Mouse (Mus musculus) heart, embryonic 15.5 days (tissue): ENCODE results near the gene Cpt2. TPM values are rescaled to one million over a fixed set of nuclear protein-coding genes. Genes with fewer than 3 reads are reported as not detected.

Experiments
- ATAC-seq: fragments of 200-750 bp; cut with Nextera tagmentation; replicated peaks from 2 replicates; pipeline ENCODE4 v1.8.0; 2017; ENCODE audit warnings: low read depth, moderate TSS enrichment; ENCODE audit not compliant: insufficient number of reproducible peaks, insufficient read depth, low FRiP score
- H3K27ac ChIP-seq: fragments of 300-500 bp; sonication (generic); 2 replicates; pipeline ENCODE4 v1.5.1; 2015; ENCODE audit warnings: mild to moderate bottlenecking, inconsistent platforms
- H3K27me3 ChIP-seq: fragments of 300-500 bp; sonication (generic); 2 replicates; pipeline ENCODE4 v1.6.1; 2015; ENCODE audit warnings: inconsistent platforms
- H3K36me3 ChIP-seq: fragments of 300-500 bp; sonication (generic); 2 replicates; pipeline ENCODE4 v1.6.1; 2015; ENCODE audit warnings: mild to moderate bottlenecking, inconsistent platforms
- H3K4me1 ChIP-seq: fragments of 300-500 bp; sonication (generic); replicated peaks from 2 replicates; pipeline ENCODE4 v1.6.1; 2015; ENCODE audit warnings: inconsistent platforms
- H3K4me2 ChIP-seq: fragments of 300-500 bp; sonication (generic); 2 replicates; pipeline ENCODE4 v1.6.1; 2015; ENCODE audit warnings: inconsistent platforms, mild to moderate bottlenecking, moderate library complexity
- H3K4me3 ChIP-seq: fragments of 300-500 bp; sonication (generic); 2 replicates; pipeline ENCODE4 v1.5.1; 2015; ENCODE audit warnings: mild to moderate bottlenecking, inconsistent platforms
- H3K9ac ChIP-seq: fragments of 300-500 bp; sonication (generic); 2 replicates; pipeline ENCODE4 v1.6.1; 2015; ENCODE audit warnings: mild to moderate bottlenecking, inconsistent platforms
- H3K9me3 ChIP-seq: fragments of 300-500 bp; sonication (generic); replicated peaks from 2 replicates; pipeline ENCODE4 v1.6.1; 2016; ENCODE audit warnings: inconsistent platforms
- WGBS: fragments of 180-500 bp; shearing (Covaris S2); methylation state at CpG from one replicate; pipeline ENCODE4 v1.1.7; 2015; ENCODE audit warnings: mixed read lengths; 5-methylcytosine and 5-hydroxymethylcytosine counted together
- polyA plus RNA-seq: library from polyadenylated mRNA; unstranded; fragments of >200 nt; fragmentation: Nextera tagmentation; extraction: Ambion mirVana; gene quantifications from 2 replicates; pipeline ENCODE4 v1.2.1, GENCODE M21; 2015

Cpt2 gene
- polyA plus RNA-seq, 1 experiment from 2014 or later: 54.0 TPM

- H3K4me2 ChIP-seq: no peak overlapping the region
- H3K27ac ChIP-seq: no peak overlapping the region
- no peaks in the 10 kb centered on the region for H3K36me3 ChIP-seq
- no peaks in the 10 kb centered on the region for H3K27me3 ChIP-seq
- H3K4me1 ChIP-seq: peaks cover 5% of the 10 kb centered on the region; the same call in 1 of the 2 replicates
- ATAC-seq: no peak
- H3K9me3 ChIP-seq: no peaks in the 10 kb centered on the region
- no peak overlapping the region for H3K9ac ChIP-seq
- 72% methylated on average over 4 of the region's 4 CpGs for WGBS
- H3K4me3 ChIP-seq: no peak overlapping the region
These were observed 26.5 kb upstream of the Cpt2 start for GRCm38 (mm10) chr4:107949918-107950317.

- peak; percentile 35; the same call in 1 of the 2 replicates for ATAC-seq
- 50% methylated on average over 2 of the region's 2 CpGs for WGBS
- H3K27ac ChIP-seq: peak overlapping the region; percentile 38; the same call in 1 of the 2 replicates
- H3K4me1 ChIP-seq: peaks cover 10% of the 10 kb centered on the region
- no peak overlapping the region for H3K9ac ChIP-seq
- H3K36me3 ChIP-seq: no peaks in the 10 kb centered on the region
- no peak overlapping the region for H3K4me3 ChIP-seq
- H3K9me3 ChIP-seq: no peaks in the 10 kb centered on the region
- H3K4me2 ChIP-seq: no peak overlapping the region
- no peaks in the 10 kb centered on the region for H3K27me3 ChIP-seq
These were observed 20.7 kb upstream of the Cpt2 start for GRCm38 (mm10) chr4:107944141-107944540.

GRCm38 (mm10) chr4:107942741-107943140 is 19.3 kb upstream of the Cpt2 start:
- WGBS: 85% methylated on average over 7 of the region's 7 CpGs
- no peak for ATAC-seq
- Histone ChIP-seq H3K36me3 (no peaks in the 10 kb centered on the region), H3K27ac (no peak overlapping the region), H3K9ac (no peak overlapping the region), H3K4me3 (no peak overlapping the region), H3K4me2 (no peak overlapping the region), H3K4me1 (peaks cover 5% of the 10 kb centered on the region), H3K9me3 (no peaks in the 10 kb centered on the region), H3K27me3 (no peaks in the 10 kb centered on the region)

DNA sequence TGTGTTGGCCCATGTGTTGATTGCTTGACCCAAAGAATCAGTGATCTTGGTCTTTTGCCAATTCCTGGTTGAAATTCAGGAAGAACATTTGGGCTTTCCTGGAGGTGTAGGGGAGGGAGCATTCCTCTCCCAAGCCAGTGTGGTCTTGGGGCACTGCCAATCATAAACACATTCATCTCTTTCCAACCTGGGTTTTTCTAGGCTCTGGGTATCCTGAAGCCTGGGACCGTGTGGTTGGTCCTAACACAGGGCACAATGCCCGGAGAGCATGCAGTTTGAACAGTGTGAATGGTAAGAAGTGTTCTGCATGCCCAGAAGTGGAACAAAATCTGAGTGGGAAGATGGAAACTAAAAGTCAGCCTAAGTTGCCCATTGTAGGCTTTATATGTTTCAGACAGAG is 14.7 kb upstream of the Cpt2 start:
- H3K27ac ChIP-seq: no peak overlapping the region
- WGBS: 78% methylated on average over 2 of the region's 2 CpGs

DNA sequence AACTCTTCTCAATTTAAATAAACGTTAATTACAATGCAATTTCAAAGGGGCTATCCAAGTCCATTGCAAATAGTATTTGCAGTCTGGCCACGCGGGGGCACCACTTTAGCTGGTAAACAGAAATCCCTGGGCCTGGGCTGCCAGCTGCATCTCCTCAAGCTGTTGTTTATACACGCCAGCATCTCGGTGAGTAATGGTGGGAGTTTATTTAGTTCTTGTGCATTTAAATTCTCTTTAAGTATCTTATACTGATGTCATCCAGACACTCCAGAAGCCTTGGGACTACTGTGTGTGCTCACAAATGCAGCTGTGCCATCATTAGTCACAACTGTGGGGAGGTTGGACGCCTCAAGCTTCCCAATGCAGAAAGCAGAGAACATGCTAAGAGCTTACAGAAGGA is 13.9 kb upstream of the Cpt2 start:
- H3K4me1 ChIP-seq: no peaks in the 10 kb centered on the region
- H3K9ac ChIP-seq: no peak overlapping the region
- no peaks in the 10 kb centered on the region for H3K36me3 ChIP-seq
- no peaks in the 10 kb centered on the region for H3K9me3 ChIP-seq
- 20% methylated on average over 6 of the region's 6 CpGs for WGBS
- no peak overlapping the region for H3K4me3 ChIP-seq
- no peaks in the 10 kb centered on the region for H3K27me3 ChIP-seq
- 0 out of 2 replicates have a peak overlapping the region, but pooled peaks have one; percentile 9 for H3K27ac ChIP-seq
- 0 out of 2 replicates have a peak, but pooled peaks have one; percentile 31 for ATAC-seq
- no peak overlapping the region for H3K4me2 ChIP-seq

More for the DNA sequence above, 14.7 kb upstream of the Cpt2 start:
- Histone ChIP-seq H3K36me3 (no peaks in the 10 kb centered on the region), H3K27me3 (no peaks in the 10 kb centered on the region), H3K4me2 (no peak overlapping the region), H3K9me3 (no peaks in the 10 kb centered on the region), H3K9ac (no peak overlapping the region), H3K4me1 (no peaks in the 10 kb centered on the region), H3K4me3 (no peak overlapping the region)
- ATAC-seq: no peak

DNA sequence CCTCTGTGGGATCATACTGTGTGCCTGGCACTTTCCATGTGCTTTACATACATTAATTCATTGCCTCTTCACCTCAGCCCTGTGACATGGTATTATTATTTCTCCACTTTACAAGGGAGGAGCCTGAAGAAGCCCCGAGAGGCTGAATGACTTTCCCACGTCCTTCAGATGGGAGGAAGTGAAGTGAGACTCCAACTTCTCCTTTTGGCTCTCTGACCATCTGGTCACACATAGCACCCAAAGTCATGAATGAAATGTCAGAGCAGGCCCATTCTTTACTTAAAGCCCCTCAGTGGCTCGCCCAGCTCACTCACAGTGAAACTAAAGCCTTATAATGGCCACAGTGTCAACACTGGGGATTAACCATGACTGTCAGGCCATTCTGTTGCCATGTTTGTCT is 11.8 kb upstream of the Cpt2 start:
- Histone ChIP-seq H3K27ac (no peak overlapping the region), H3K4me3 (no peak overlapping the region), H3K4me1 (no peaks in the 10 kb centered on the region), H3K9ac (no peak overlapping the region), H3K4me2 (no peak overlapping the region), H3K9me3 (no peaks in the 10 kb centered on the region), H3K36me3 (no peaks in the 10 kb centered on the region), H3K27me3 (0 out of 2 replicates have a peak, but pooled peaks cover 3% of the 10 kb centered on the region)
- ATAC-seq: no peak
- 56% methylated on average over 3 of the region's 3 CpGs for WGBS

DNA sequence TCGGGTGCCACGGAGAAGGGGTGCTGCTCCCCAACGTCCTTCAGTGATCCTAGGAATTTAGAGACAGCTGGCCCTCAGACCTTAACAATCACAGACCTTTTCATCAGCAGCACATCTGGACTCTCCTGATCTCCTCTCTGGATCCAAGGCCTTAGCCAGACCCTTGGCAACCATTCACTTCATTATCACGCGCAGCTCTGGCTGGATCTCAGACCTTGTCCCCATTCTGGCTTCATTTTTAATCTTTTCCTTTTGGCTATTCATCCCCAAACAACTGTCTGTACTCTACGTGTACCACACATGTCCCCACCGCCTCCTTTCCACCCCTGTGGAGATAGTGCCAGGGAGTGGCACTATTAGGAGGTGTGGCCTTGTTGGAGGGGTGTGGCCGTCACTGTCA is 9.8 kb upstream of the Cpt2 start:
- no peak overlapping the region for H3K27ac ChIP-seq
- no peak for ATAC-seq
- WGBS: 77% methylated on average over 8 of the region's 8 CpGs

GRCm38 (mm10) chr4:107931453-107931852 is 8.0 kb upstream of the Cpt2 start:
- H3K9me3 ChIP-seq: no peaks in the 10 kb centered on the region
- no peak overlapping the region for H3K4me2 ChIP-seq
- no peak for ATAC-seq
- H3K27ac ChIP-seq: no peak overlapping the region
- 0 out of 2 replicates have a peak, but pooled peaks cover 3% of the 10 kb centered on the region for H3K27me3 ChIP-seq
- WGBS: 65% methylated on average over 3 of the region's 3 CpGs
- no peaks in the 10 kb centered on the region for H3K4me1 ChIP-seq
- H3K4me3 ChIP-seq: no peak overlapping the region
- no peaks in the 10 kb centered on the region for H3K36me3 ChIP-seq
- H3K9ac ChIP-seq: no peak overlapping the region

More for the DNA sequence above, 9.8 kb upstream of the Cpt2 start:
- Histone ChIP-seq H3K4me2 (no peak overlapping the region), H3K36me3 (no peaks in the 10 kb centered on the region), H3K9me3 (no peaks in the 10 kb centered on the region), H3K27me3 (0 out of 2 replicates have a peak, but pooled peaks cover 3% of the 10 kb centered on the region), H3K4me3 (no peak overlapping the region), H3K4me1 (no peaks in the 10 kb centered on the region), H3K9ac (no peak overlapping the region)

DNA sequence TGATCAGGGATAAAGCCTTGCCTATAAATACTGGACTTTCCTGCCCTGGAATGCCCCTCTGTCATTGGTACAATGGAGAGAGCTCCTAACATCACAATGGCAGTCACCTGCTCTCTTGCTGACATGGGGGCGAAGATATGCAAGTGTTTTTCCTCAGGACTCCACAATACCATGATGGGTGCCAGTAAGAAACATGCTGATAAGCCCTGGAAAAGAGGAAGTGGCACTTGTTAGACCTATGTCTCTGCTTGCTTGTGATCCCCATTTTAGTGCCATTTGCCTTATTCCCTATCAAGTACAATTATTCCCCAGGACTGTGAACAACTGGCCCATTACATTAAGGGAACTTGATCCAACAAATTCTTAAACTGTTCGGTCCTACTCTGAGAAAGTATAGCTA is 5.3 kb upstream of the Cpt2 start:
- H3K9ac ChIP-seq: no peak overlapping the region
- ATAC-seq: no peak
- no peak overlapping the region for H3K4me3 ChIP-seq
- 76% methylated on average over 2 of the region's 2 CpGs for WGBS
- H3K36me3 ChIP-seq: no peaks in the 10 kb centered on the region
- H3K27ac ChIP-seq: no peak overlapping the region
- H3K9me3 ChIP-seq: no peaks in the 10 kb centered on the region
- no peaks in the 10 kb centered on the region for H3K4me1 ChIP-seq
- no peak overlapping the region for H3K4me2 ChIP-seq
- 0 out of 2 replicates have a peak, but pooled peaks cover 3% of the 10 kb centered on the region for H3K27me3 ChIP-seq

DNA sequence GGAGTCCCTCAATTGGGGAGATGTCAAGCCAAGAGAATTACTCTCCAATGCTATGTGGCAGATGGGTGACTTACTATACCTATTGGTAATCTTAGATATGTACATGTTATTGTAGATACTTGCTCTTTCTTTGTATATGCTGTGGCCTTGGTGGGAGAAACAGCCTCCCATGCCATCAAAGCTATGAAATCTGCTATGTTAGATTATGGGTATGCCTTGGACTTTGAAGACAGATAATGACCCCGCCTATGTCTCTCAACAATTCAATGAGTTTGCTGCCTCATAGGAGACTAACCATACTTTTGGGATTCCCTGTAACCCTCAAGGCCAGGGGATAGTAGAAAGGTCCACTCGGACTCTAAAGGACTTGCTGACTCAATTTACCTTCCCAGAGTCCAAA is 4.9 kb upstream of the Cpt2 start:
- H3K36me3 ChIP-seq: no peaks in the 10 kb centered on the region
- H3K9me3 ChIP-seq: no peaks in the 10 kb centered on the region
- H3K27me3 ChIP-seq: 0 out of 2 replicates have a peak, but pooled peaks cover 3% of the 10 kb centered on the region
- H3K4me3 ChIP-seq: no peak overlapping the region
- H3K27ac ChIP-seq: no peak overlapping the region
- no peak overlapping the region for H3K9ac ChIP-seq
- H3K4me2 ChIP-seq: no peak overlapping the region
- ATAC-seq: no peak
- no peaks in the 10 kb centered on the region for H3K4me1 ChIP-seq
- 58% methylated on average over 2 of the region's 2 CpGs for WGBS

- WGBS: 47% methylated on average over 7 of the region's 7 CpGs
- peak overlapping the region; percentile 76 for H3K27ac ChIP-seq
- 0 out of 2 replicates have a peak, but pooled peaks have one; percentile 11 for ATAC-seq
- H3K27me3 ChIP-seq: no peaks in the 10 kb centered on the region
- H3K4me1 ChIP-seq: peaks cover 21% of the 10 kb centered on the region
- peak overlapping the region; percentile 81 for H3K4me2 ChIP-seq
- H3K4me3 ChIP-seq: peak overlapping the region; percentile 80
- H3K9me3 ChIP-seq: no peaks in the 10 kb centered on the region
- H3K9ac ChIP-seq: no peak overlapping the region
- no peaks in the 10 kb centered on the region for H3K36me3 ChIP-seq
These were observed 389 bp upstream of the Cpt2 start for GRCm38 (mm10) chr4:107923803-107924194.

GRCm38 (mm10) chr4:107921952-107922351 is 1.5 kb downstream of the Cpt2 start:
- 51% methylated on average over 4 of the region's 4 CpGs for WGBS
- ATAC-seq: no peak
- no peak overlapping the region for H3K9ac ChIP-seq
- H3K9me3 ChIP-seq: no peaks in the 10 kb centered on the region
- no peaks in the 10 kb centered on the region for H3K27me3 ChIP-seq
- H3K4me1 ChIP-seq: peaks cover 21% of the 10 kb centered on the region
- peak overlapping the region; percentile 80; the same call in 1 of the 2 replicates for H3K4me3 ChIP-seq
- no peaks in the 10 kb centered on the region for H3K36me3 ChIP-seq
- peak overlapping the region; percentile 76 for H3K27ac ChIP-seq
- H3K4me2 ChIP-seq: peak overlapping the region; percentile 81
